Mouse (Mus musculus) embryonic facial prominence, embryonic 10.5 days (tissue): Measurements from ENCODE around the gene Ehbp1l1. TPM values are rescaled to one million over a fixed set of nuclear protein-coding genes. Genes with fewer than 3 reads are reported as not detected.

ENCODE experiments used
- DNase-seq: peaks from one replicate; pipeline ENCODE4 v3.0.0-alpha.2; 2017; ENCODE audit warnings: low spot score
- H3K27ac ChIP-seq: fragments of 300-500 bp; sonication (generic); replicated peaks from 2 replicates; pipeline ENCODE4 v1.5.1; 2016; ENCODE audit warnings: mild to moderate bottlenecking
- H3K27me3 ChIP-seq: fragments of 300-500 bp; sonication (generic); replicated peaks from 2 replicates; pipeline ENCODE4 v1.6.1; 2016; ENCODE audit warnings: low read depth, mild to moderate bottlenecking; ENCODE audit not compliant: poor library complexity, severe bottlenecking
- H3K36me3 ChIP-seq: fragments of 300-500 bp; sonication (generic); replicated peaks from 2 replicates; pipeline ENCODE4 v1.6.1; 2016; ENCODE audit warnings: mild to moderate bottlenecking, moderate library complexity
- H3K4me1 ChIP-seq: fragments of 300-500 bp; sonication (generic); 2 replicates; pipeline ENCODE4 v1.6.1; 2016
- H3K4me3 ChIP-seq: fragments of 300-500 bp; sonication (generic); 2 replicates; pipeline ENCODE4 v1.5.1; 2016; ENCODE audit warnings: mild to moderate bottlenecking, moderate library complexity
- H3K9me3 ChIP-seq: fragments of 300-500 bp; sonication (generic); 2 replicates; pipeline ENCODE4 v1.6.1; 2016; ENCODE audit warnings: mild to moderate bottlenecking
- WGBS: fragments of 180-500 bp; shearing (Covaris S2); methylation state at CpG from one replicate; pipeline ENCODE4 v1.1.7; 2016; 5-methylcytosine and 5-hydroxymethylcytosine counted together
- polyA plus RNA-seq: library from polyadenylated mRNA; unstranded; fragments of >200 nt; fragmentation: Nextera tagmentation; extraction: Ambion mirVana; gene quantifications from 2 replicates; pipeline ENCODE4 v1.2.1, GENCODE M21; 2016

The Ehbp1l1 gene
- polyA plus RNA-seq, 1 experiment from 2014 or later, result 7.9 TPM

- Histone ChIP-seq H3K27ac (no peak overlapping the region), H3K4me3 (no peak overlapping the region), H3K36me3 (peaks cover 79% of the 10 kb centered on the region), H3K27me3 (peaks cover 21% of the 10 kb centered on the region), H3K4me1 (peaks cover 41% of the 10 kb centered on the region), H3K9me3 (no peaks in the 10 kb centered on the region)
- 75% methylated on average over 5 of the region's 5 CpGs for WGBS
- no peak for DNase-seq
These were observed 12.9 kb downstream of the Ehbp1l1 start for GRCm38 (mm10) chr19:5713255-5713654.

GRCm38 (mm10) chr19:5711907-5712460 is 14.1 kb downstream of the Ehbp1l1 start:
- Histone ChIP-seq H3K27ac (no peak overlapping the region), H3K36me3 (peaks cover 79% of the 10 kb centered on the region), H3K4me3 (no peak overlapping the region), H3K9me3 (no peaks in the 10 kb centered on the region), H3K27me3 (peaks cover 12% of the 10 kb centered on the region), H3K4me1 (peaks cover 36% of the 10 kb centered on the region)
- no peak for DNase-seq
- WGBS, result 90% methylated on average over 14 of the region's 14 CpGs

DNA sequence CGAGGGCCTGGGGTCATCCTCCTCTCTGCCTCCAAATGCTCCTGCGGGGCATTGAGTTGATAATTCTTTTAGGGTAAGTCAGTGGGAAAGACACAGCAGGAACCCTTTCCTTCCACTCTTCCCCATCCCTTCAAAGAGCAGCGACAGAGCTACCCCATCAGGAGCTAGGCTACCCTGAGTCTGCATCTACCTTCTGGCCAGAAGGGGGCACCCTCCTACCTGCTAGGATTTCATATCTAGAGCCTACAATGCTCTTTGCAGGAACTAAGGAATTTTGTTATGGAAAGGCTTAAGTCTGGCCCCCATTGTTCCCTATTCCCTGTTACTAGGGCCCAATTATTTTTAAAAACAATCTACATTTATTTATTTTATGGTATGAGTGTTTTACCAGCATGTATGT is 14.9 kb downstream of the Ehbp1l1 start:
- peaks cover 84% of the 10 kb centered on the region for H3K36me3 ChIP-seq
- peak; percentile 66 for DNase-seq

GRCm38 (mm10) chr19:5710581-5710980 is 15.5 kb downstream of the Ehbp1l1 start:
- no peak overlapping the region for H3K27ac ChIP-seq
- DNase-seq, result no peak
- H3K36me3 ChIP-seq, result peaks cover 81% of the 10 kb centered on the region
- no peak overlapping the region for H3K4me3 ChIP-seq
- peaks cover 22% of the 10 kb centered on the region for H3K4me1 ChIP-seq
- peaks cover 2% of the 10 kb centered on the region for H3K27me3 ChIP-seq
- WGBS, result 78% methylated on average over 8 of the region's 8 CpGs
- no peaks in the 10 kb centered on the region for H3K9me3 ChIP-seq

More for the DNA sequence above, 14.9 kb downstream of the Ehbp1l1 start:
- Histone ChIP-seq H3K4me3 (no peak overlapping the region), H3K27ac (no peak overlapping the region), H3K4me1 (peaks cover 28% of the 10 kb centered on the region), H3K9me3 (no peaks in the 10 kb centered on the region), H3K27me3 (peaks cover 8% of the 10 kb centered on the region)
- WGBS, result 10% methylated on average over 3 of the region's 3 CpGs

DNA sequence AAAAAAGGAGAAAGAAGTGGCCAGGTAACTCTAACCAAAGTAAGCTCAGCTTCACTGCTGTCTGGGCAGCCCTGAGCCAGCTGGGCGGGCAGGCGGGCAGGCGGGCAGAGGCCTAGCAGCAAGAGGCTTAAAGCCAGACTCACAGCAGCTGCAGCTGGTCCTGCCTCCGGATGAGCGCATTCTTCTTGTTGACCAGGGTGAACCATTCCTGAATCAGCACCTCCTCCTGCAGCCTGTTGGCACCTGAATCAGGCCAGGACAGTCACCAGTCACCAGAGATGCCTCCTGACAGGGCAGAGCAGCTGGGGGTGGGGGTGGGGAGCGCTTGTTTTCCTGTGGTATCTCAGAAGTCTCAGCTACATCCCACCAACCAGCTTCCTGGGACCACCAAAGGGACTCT is 16.0 kb downstream of the Ehbp1l1 start:
- no peaks in the 10 kb centered on the region for H3K9me3 ChIP-seq
- H3K27me3 ChIP-seq, result no peaks in the 10 kb centered on the region
- H3K4me1 ChIP-seq, result peaks cover 19% of the 10 kb centered on the region
- H3K36me3 ChIP-seq, result peaks cover 76% of the 10 kb centered on the region
- H3K4me3 ChIP-seq, result no peak overlapping the region
- H3K27ac ChIP-seq, result no peak overlapping the region
- no peak for DNase-seq
- WGBS, result 90% methylated on average over 6 of the region's 6 CpGs

DNA sequence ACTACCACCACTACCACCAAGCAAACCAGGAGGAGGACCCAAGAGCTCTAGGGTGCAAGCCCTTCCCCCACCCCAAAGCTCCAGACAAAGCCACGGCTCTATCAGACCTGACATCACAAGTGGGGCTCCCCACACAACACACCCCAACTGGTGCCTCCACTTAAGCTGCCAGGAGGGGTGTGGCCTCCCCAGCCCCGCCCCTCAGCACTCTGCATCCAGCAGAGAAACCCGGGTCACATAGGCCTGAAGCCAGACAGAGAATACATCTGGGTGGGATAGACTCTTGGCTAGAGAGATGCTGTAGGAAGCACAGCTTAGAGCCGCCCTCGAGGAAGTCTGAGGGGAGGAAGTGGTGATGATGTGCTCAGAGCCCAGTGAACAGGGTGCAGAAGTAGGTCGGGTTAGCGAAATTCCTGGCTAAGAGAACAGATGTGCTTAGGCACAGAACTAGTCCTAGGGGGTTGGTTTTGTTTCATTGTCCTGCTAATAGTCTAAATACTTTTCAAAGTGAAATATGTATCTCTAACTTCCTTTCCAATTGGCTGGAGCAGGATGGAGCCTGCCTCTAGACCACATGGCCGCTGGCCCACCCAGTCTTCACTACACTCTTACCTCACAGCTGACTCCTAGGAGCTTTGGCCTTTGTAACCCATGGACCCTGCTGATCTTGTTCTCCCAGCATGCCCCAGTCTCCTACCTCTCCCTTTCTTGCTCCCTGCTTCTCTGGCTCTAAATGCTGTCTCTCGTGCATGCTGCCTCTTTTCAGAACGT is 21.1 kb downstream of the Ehbp1l1 start:
- Histone ChIP-seq H3K9me3 (no peaks in the 10 kb centered on the region), H3K4me3 (no peak overlapping the region), H3K27me3 (no peaks in the 10 kb centered on the region), H3K27ac (no peak overlapping the region), H3K36me3 (peaks cover 87% of the 10 kb centered on the region), H3K4me1 (peaks cover 7% of the 10 kb centered on the region)
- 43% methylated on average over 10 of the region's 10 CpGs for WGBS
- DNase-seq, result no peak

- Histone ChIP-seq H3K36me3 (peaks cover 87% of the 10 kb centered on the region), H3K27me3 (no peaks in the 10 kb centered on the region), H3K9me3 (no peaks in the 10 kb centered on the region), H3K27ac (no peak within 1 kb of the TSS), H3K4me1 (peaks cover 7% of the 10 kb centered on the region), H3K4me3 (0 out of 2 replicates have a peak within 1 kb of the TSS, but pooled peaks have one; percentile 5)
- no peak for DNase-seq
- WGBS, result 82% methylated on average over 17 of the region's 17 CpGs
These were observed 21.8 kb downstream of the Ehbp1l1 start, which contains the start of gene Kcnk7 for GRCm38 (mm10) chr19:5704163-5704800. Kcnk7 (plus strand) TSS chr19:5704367.

DNA sequence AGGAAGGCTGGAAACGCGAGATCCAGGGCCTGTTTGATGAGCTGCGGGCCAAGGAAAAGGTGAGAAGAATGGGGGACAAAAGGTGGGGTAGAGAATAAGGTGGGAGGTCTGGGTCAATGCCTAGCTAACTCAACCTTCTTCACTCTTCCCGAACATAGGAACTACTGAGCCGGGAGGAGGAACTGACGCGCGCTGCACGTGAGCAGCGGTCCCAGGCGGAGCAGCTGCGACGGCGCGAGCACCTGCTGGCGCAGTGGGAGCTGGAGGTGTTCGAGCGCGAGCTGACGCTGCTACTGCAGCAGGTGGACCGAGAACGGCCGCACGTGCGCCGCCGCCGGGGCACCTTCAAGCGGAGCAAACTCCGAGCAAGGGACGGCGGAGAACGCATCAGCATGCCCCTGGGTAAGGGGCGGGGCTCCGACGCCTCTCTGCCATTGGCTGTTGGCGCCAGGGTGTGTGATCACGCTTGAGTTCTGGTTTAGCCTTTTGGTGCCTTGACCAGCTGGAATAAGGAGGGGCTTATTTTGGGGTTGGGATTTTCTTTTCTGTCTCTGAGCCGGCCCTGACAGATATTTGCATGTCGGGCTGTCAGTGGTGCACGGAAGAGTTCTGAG is 30.2 kb downstream of the Ehbp1l1 start:
- Histone ChIP-seq H3K4me3 (peak overlapping the region; percentile 50), H3K9me3 (no peaks in the 10 kb centered on the region), H3K27me3 (peaks cover 10% of the 10 kb centered on the region), H3K27ac (no peak overlapping the region), H3K36me3 (peaks cover 100% of the 10 kb centered on the region), H3K4me1 (peaks cover 47% of the 10 kb centered on the region)
- peak; percentile 70 for DNase-seq
- WGBS, result 15% methylated on average over 41 of the region's 41 CpGs

DNA sequence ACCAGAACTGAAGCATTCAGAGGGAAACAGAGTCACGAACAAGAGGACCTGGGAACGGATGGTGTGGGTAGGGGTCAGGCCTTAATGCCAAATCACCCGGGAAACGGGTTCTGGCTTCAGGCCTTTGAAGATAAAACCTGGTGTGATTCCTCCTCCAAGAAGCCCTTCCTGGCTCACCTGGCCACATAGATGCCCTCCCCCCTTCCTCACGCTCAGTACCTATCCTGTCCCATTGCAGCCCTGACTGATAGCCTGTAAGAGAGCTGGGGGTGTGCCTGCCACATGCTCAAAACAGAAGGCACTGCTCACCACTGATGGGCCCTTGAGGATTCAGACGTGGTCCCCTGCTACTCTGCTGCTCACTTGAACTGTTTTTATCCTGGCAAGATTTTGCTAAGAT is 32.3 kb downstream of the Ehbp1l1 start:
- peak overlapping the region; percentile 97; the same call in 1 of the 2 replicates for H3K4me3 ChIP-seq
- no peaks in the 10 kb centered on the region for H3K9me3 ChIP-seq
- no peak for DNase-seq
- peaks cover 87% of the 10 kb centered on the region for H3K36me3 ChIP-seq
- peaks cover 59% of the 10 kb centered on the region for H3K4me1 ChIP-seq
- WGBS, result 84% methylated on average over 6 of the region's 6 CpGs
- no peak overlapping the region for H3K27ac ChIP-seq
- peaks cover 10% of the 10 kb centered on the region for H3K27me3 ChIP-seq

DNA sequence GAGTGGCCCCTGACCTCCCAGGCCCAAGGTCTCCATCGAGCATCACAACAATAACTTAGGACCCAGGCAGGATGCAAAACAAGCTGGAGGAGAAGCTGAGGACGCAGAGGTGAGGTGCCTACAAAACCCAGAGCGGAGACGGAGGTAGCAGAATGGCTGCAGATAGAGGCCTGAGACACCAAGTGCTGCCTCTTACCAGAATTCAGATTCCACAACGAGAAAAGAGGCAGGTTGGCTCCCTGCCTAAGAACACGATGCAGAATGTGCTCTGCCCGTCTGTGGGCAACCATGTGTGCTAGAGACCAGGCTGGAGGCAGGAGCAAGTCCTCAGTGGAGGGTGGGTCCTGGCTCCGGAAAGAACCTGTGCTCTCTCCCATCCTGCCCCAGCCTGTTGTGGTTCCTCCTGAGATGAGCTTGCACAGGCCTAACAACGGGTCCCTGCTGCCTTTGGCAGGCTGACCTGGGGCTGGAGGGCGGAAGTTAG is 33.2 kb downstream of the Ehbp1l1 start:
- Histone ChIP-seq H3K4me3 (peak overlapping the region; percentile 97), H3K27ac (peak overlapping the region; percentile 82), H3K36me3 (peaks cover 78% of the 10 kb centered on the region), H3K9me3 (no peaks in the 10 kb centered on the region), H3K27me3 (peaks cover 10% of the 10 kb centered on the region), H3K4me1 (peaks cover 62% of the 10 kb centered on the region)
- WGBS, result 73% methylated on average over 10 of the region's 10 CpGs
- no peak for DNase-seq

GRCm38 (mm10) chr19:5692086-5692912 is 33.8 kb downstream of the Ehbp1l1 start:
- no peak for DNase-seq
- WGBS, result 38% methylated on average over 10 of the region's 10 CpGs
- no peaks in the 10 kb centered on the region for H3K9me3 ChIP-seq
- H3K27me3 ChIP-seq, result peaks cover 10% of the 10 kb centered on the region
- peaks cover 69% of the 10 kb centered on the region for H3K4me1 ChIP-seq
- peak overlapping the region; percentile 97 for H3K4me3 ChIP-seq
- H3K27ac ChIP-seq, result peak overlapping the region; percentile 82
- H3K36me3 ChIP-seq, result peaks cover 72% of the 10 kb centered on the region

- no peak for DNase-seq
- no peaks in the 10 kb centered on the region for H3K9me3 ChIP-seq
- H3K36me3 ChIP-seq, result peaks cover 72% of the 10 kb centered on the region
- H3K27ac ChIP-seq, result peak overlapping the region; percentile 82
- peaks cover 10% of the 10 kb centered on the region for H3K27me3 ChIP-seq
- WGBS, result 69% methylated on average over 5 of the region's 5 CpGs
- H3K4me3 ChIP-seq, result peak overlapping the region; percentile 97
- H3K4me1 ChIP-seq, result peaks cover 73% of the 10 kb centered on the region
These were observed 34.5 kb downstream of the Ehbp1l1 start for GRCm38 (mm10) chr19:5691601-5692000.
